Mouse (Mus musculus): Measurements from ENCODE around the gene Eid1. TPM values are rescaled to one million over a fixed set of nuclear protein-coding genes. Genes with fewer than 3 reads are reported as not detected.

The Eid1 gene
- polyA plus RNA-seq, 1 experiment: 276 TPM

DNA sequence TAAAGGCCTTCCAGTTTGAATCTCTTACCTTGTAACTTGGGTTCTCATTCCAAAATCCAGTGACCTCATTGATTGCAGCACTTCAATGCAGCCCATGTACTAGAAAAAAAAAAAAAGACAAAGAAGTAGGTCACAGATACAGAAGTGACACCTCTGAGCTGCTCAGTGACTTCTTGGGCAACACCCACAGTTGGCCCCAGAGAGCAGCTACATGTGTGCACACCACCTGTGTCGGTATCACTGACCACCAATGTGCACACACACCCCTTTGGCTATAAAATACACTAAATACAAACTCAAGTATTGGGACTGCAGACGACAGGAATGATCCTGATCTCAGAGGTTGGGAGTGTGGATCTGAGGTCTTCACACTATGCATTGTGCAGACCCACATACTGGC is 21.9 kb downstream of the Eid1 start:
- Histone ChIP-seq H3K4me3 (ENCODE audit: insufficient read depth, low read length) (no peak overlapping the region), H3K4me1 (ENCODE audit: control insufficient read depth, insufficient read depth, low read length) (peaks cover 14% of the 10 kb centered on the region), H3K27ac (ENCODE audit: insufficient read depth, low read depth, low read length) (no peak overlapping the region)
- TF ChIP-seq CTCF (IDR thresholded peaks at IDR 0.05; ENCODE audit: low read depth, low read length): no peak
- TF ChIP-seq POLR2A (IDR thresholded peaks at IDR 0.05; ENCODE audit: borderline replicate concordance, low read depth, low read length): no peak

DNA sequence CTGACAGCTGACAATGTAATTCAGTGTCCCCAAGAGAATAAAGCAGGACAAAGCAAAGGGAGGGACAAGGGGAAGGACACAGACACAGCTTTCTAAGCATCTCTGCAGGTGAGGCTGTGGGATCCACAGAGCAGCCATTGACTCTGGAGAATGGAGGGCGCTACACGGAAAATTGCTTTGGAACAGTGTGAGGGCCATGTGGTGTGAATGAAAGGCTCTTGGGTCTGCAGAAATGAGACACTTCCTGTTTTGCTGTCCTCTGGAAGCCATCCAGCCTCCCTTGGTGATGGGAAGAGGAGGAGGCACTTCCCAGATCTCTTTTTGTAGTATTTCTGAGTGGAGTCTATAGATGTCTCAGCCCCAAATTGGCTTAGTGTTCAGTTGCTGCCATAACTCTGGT is 23.3 kb downstream of the Eid1 start:
- H3K27ac ChIP-seq (ENCODE audit: insufficient read depth, low read depth, low read length): peak overlapping the region; percentile 85
- peaks cover 14% of the 10 kb centered on the region for H3K4me1 ChIP-seq (ENCODE audit: control insufficient read depth, insufficient read depth, low read length)
- H3K4me3 ChIP-seq (ENCODE audit: insufficient read depth, low read length): peak overlapping the region; percentile 27
- peak; percentile 42; the same call in 1 of the 2 replicates for TF ChIP-seq POLR2A (IDR thresholded peaks at IDR 0.05; ENCODE audit: borderline replicate concordance, low read depth, low read length)
- TF ChIP-seq CTCF (IDR thresholded peaks at IDR 0.05; ENCODE audit: low read depth, low read length): no peak

DNA sequence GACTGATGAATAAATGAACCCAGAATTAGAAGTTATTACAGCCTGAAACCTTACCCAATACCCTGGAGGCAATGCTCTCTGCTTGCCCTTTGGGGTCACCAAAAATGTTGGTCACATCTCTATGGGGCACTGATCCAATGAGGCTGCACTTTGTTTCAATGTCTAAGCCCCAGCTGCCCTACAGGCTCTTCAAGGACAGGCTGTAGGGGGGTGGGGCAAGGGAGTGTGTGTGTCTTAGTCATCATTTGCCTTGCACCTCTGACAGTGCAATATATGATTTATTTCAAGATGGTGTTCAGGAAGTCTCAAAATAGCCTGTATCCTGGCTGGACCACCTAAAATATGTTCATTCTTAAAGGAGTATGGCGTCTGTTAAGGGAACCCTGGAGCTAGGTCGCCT is 28.7 kb downstream of the Eid1 start:
- H3K4me3 ChIP-seq (ENCODE audit: insufficient read depth, low read length): no peak overlapping the region
- H3K4me1 ChIP-seq (ENCODE audit: control insufficient read depth, insufficient read depth, low read length): peaks cover 12% of the 10 kb centered on the region
- no peak overlapping the region for H3K27ac ChIP-seq (ENCODE audit: insufficient read depth, low read depth, low read length)
- TF ChIP-seq CTCF (IDR thresholded peaks at IDR 0.05; ENCODE audit: low read depth, low read length) (no peak), POLR2A (IDR thresholded peaks at IDR 0.05; ENCODE audit: borderline replicate concordance, low read depth, low read length) (no peak)

DNA sequence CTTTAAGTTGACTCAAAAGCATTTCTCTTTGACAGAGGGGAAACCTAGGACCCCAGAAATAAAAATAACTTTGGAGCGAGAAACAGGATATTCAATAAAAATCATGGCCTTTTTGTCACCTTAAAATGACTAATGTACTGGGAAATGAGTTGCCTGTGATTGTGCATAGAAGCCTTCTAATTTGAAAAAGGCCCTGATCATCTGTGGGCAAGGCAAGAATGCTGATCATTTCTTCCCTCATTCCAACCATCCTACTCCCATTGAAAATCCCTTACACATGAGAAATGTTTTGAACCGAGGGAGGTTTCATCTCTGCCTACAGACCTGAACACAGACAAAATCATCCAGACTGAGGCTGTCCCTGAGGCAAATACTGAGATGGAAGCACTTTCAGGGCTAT is 30.0 kb downstream of the Eid1 start:
- H3K27ac ChIP-seq (ENCODE audit: insufficient read depth, low read depth, low read length): no peak overlapping the region
- TF ChIP-seq POLR2A (IDR thresholded peaks at IDR 0.05; ENCODE audit: borderline replicate concordance, low read depth, low read length) (no peak), CTCF (IDR thresholded peaks at IDR 0.05; ENCODE audit: low read depth, low read length) (no peak)
- H3K4me1 ChIP-seq (ENCODE audit: control insufficient read depth, insufficient read depth, low read length): peaks cover 9% of the 10 kb centered on the region
- H3K4me3 ChIP-seq (ENCODE audit: insufficient read depth, low read length): no peak overlapping the region

DNA sequence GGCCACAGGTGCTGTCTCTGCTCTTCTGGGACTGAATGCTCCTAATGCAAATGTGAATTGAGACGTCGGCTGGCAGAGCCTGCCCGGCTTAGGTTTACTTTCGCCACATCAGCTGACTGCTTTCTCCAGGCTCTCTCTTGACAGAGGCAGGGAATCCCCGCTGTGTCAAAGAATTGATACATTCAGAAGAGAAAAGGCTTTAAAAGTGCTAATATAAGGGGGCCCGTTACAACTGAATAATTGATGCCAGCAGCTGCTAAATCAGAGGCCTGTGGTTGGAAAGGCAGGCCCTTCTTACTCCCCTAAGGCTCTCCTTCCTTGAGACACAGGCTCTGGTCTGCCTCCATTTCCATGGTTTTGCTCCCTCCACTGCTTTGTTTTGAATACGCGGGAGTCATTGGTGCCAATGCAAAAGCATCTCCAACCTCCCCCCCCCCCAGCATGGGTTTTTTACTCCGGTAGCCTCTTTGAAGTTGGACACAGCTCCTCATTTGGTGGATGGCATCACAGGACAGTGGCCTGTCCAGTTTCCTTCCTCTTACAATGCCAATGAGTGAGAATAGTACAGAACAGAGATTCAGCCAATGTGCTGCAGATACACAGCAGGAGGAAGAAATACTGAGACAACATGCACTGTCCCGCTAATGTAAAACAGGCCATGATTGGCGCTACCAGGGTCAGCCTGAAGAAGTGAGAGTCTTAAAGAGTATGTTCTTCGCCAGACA is 32.2 kb downstream of the Eid1 start:
- Histone ChIP-seq H3K4me3 (ENCODE audit: insufficient read depth, low read length) (no peak overlapping the region), H3K27ac (ENCODE audit: insufficient read depth, low read depth, low read length) (no peak overlapping the region), H3K4me1 (ENCODE audit: control insufficient read depth, insufficient read depth, low read length) (peaks cover 9% of the 10 kb centered on the region)
- TF ChIP-seq POLR2A (IDR thresholded peaks at IDR 0.05; ENCODE audit: borderline replicate concordance, low read depth, low read length) (no peak), CTCF (IDR thresholded peaks at IDR 0.05; ENCODE audit: low read depth, low read length) (no peak)

DNA sequence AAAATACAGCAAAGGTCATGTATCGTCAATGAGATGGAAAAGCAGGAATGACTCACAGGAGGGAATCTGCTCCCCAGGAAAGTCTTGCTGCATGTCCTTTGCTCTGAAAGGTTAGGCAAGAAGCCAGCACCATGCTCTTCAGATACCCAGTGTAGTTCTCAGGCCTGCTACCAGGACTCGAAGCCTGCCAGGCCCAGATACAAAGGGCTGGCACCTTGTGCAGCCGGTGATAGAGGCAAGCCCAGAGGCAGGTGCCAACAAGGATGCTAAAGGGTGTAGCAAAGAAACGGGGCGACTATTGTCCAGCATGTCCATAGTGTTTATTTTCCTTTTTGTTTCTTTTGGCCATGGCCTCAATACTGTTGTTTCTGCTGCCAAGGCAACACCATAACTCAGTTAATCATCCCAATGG is 33.6 kb downstream of the Eid1 start:
- no peak overlapping the region for H3K4me3 ChIP-seq (ENCODE audit: insufficient read depth, low read length)
- no peak overlapping the region for H3K27ac ChIP-seq (ENCODE audit: insufficient read depth, low read depth, low read length)
- no peak for TF ChIP-seq POLR2A (IDR thresholded peaks at IDR 0.05; ENCODE audit: borderline replicate concordance, low read depth, low read length)
- no peak for TF ChIP-seq CTCF (IDR thresholded peaks at IDR 0.05; ENCODE audit: low read depth, low read length)
- peaks cover 8% of the 10 kb centered on the region for H3K4me1 ChIP-seq (ENCODE audit: control insufficient read depth, insufficient read depth, low read length)

DNA sequence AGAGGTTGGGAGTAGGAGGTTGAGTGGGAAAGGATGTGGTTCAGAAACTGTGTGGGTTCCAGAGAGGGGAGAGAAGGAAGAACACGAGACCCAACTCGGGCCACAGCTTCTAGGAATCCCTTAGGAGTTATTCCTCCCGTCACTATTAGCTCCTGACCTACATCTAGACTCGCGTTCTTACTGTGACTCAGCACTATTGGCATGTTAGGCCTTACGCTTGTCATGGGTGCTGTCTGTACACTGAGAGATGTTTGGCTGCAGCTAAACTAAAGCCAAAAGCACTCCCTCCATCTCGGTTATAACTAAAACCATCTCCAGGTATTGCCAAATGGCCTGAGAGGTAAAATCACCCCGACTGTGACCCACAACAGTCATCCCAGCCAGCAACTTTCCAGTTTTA is 43.7 kb downstream of the Eid1 start:
- no peak overlapping the region for H3K4me3 ChIP-seq (ENCODE audit: insufficient read depth, low read length)
- no peak overlapping the region for H3K27ac ChIP-seq (ENCODE audit: insufficient read depth, low read depth, low read length)
- TF ChIP-seq POLR2A (IDR thresholded peaks at IDR 0.05; ENCODE audit: borderline replicate concordance, low read depth, low read length) (no peak), CTCF (IDR thresholded peaks at IDR 0.05; ENCODE audit: low read depth, low read length) (no peak)
- H3K4me1 ChIP-seq (ENCODE audit: control insufficient read depth, insufficient read depth, low read length): peaks cover 4% of the 10 kb centered on the region; the same call in 1 of the 2 replicates

DNA sequence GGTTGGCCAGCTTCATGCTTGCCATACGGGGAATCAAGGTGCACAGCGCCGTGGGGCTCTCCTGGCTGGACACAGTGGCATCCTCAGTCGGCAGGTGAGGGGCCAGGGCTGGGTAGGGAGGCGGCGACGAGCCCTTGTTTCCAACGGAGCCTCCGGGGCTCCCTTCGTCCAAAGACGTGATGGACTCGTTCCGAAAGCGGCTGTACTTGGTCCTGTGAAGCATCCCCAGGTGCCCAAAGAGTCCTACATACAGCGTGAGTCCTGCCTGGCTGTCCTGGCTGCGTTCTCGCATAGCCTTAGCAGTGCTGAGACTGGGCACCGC is 50.2 kb downstream of the Eid1 start:
- H3K27ac ChIP-seq (ENCODE audit: insufficient read depth, low read depth, low read length): no peak overlapping the region
- peak overlapping the region; percentile 51 for H3K4me3 ChIP-seq (ENCODE audit: insufficient read depth, low read length)
- peaks cover 3% of the 10 kb centered on the region; the same call in 1 of the 2 replicates for H3K4me1 ChIP-seq (ENCODE audit: control insufficient read depth, insufficient read depth, low read length)
- TF ChIP-seq CTCF (IDR thresholded peaks at IDR 0.05; ENCODE audit: low read depth, low read length) (no peak), POLR2A (IDR thresholded peaks at IDR 0.05; ENCODE audit: borderline replicate concordance, low read depth, low read length) (no peak)

DNA sequence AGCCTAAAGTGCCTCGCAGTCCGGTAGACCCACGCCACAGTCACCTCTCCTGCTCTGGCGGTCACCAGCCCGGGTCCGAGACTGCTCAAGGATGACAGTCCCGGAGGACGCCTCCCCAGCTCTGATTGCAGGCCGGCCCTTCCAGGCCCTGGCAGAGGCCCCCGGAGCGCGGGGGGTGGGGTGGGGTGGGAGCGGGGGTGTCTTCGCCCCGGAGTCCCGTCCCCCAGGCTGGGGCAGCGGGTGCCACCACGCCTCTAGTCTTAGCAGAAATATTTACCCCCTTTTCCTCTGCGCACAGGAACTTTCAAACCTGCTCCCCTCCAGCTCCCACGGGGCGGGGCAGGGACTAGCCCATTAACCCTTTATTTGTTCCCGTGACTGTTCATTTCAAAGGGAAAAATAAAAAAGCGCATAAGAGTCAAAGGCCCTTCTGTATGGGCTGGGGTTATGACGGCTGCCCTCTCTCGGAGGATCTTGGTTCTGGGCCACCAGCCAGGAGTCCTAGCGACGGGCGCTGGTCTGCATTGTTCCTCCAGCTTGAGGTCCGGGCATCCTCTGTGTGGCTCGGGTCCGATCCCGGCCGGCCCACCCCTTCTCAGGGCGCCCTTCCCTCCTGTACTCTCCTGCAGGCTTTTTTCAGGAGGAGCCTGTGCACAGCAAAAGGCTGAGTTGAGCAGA is 50.7 kb downstream of the Eid1 start:
- Histone ChIP-seq H3K4me3 (ENCODE audit: insufficient read depth, low read length) (peak overlapping the region; percentile 51), H3K4me1 (ENCODE audit: control insufficient read depth, insufficient read depth, low read length) (peaks cover 3% of the 10 kb centered on the region; the same call in 1 of the 2 replicates), H3K27ac (ENCODE audit: insufficient read depth, low read depth, low read length) (no peak overlapping the region)
- TF ChIP-seq CTCF (IDR thresholded peaks at IDR 0.05; ENCODE audit: low read depth, low read length) (peak; percentile 47), POLR2A (IDR thresholded peaks at IDR 0.05; ENCODE audit: borderline replicate concordance, low read depth, low read length) (no peak)

DNA sequence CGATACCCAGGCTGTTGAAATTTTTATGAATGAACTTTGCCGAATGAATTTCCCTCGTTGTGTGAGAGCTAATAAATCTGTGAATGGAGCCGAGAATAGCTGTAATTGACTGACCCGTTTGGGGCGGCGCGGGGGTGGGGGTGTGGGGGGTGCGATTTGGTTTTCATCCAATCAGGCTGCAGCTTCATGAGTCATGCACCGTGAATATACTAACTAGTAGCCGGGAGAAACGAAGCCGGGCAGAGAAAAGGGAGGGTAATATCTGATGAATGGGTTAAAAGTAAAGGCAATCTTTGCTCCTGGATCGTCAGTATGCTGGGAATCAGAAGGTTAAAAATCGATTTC is 51.2 kb downstream of the Eid1 start, which contains the start of gene Shc4:
Gene Shc4, minus strand, starts transcription at position 63 of the 345 bp plus-strand sequence.
- TF ChIP-seq CTCF (IDR thresholded peaks at IDR 0.05; ENCODE audit: low read depth, low read length) (no peak), POLR2A (IDR thresholded peaks at IDR 0.05; ENCODE audit: borderline replicate concordance, low read depth, low read length) (no peak)
- Histone ChIP-seq H3K4me1 (ENCODE audit: control insufficient read depth, insufficient read depth, low read length) (peaks cover 3% of the 10 kb centered on the region; the same call in 1 of the 2 replicates), H3K27ac (ENCODE audit: insufficient read depth, low read depth, low read length) (no peak within 1 kb of the TSS), H3K4me3 (ENCODE audit: insufficient read depth, low read length) (peak within 1 kb of the TSS; percentile 51)

Other genes starting within 250 kb of the Eid1 start
- not detected in 2 replicates for gene Gm9913, start 168.0 kb upstream of the Eid1 start, polyA plus RNA-seq (2012; ENCODE audit: insufficient read depth, insufficient read length, missing spikeins)
- gene Fbn1, start 165.1 kb upstream of the Eid1 start, polyA plus RNA-seq (2012; ENCODE audit: insufficient read depth, insufficient read length, missing spikeins): 0.37 and 0.99 TPM in 2 replicates
- gene Cep152, start 48.0 kb upstream of the Eid1 start, polyA plus RNA-seq (2012; ENCODE audit: insufficient read depth, insufficient read length, missing spikeins): 5.8 and 6.4 TPM in 2 replicates
- 1.5 and 1.8 TPM in 2 replicates for gene Shc4, start 51.1 kb downstream of the Eid1 start, polyA plus RNA-seq (2012; ENCODE audit: insufficient read depth, insufficient read length, missing spikeins)
- gene Secisbp2l, start 109.8 kb downstream of the Eid1 start, polyA plus RNA-seq (2012; ENCODE audit: insufficient read depth, insufficient read length, missing spikeins): 57.0 and 59.0 TPM in 2 replicates
- gene Galk2, start 186.0 kb downstream of the Eid1 start, polyA plus RNA-seq (2012; ENCODE audit: insufficient read depth, insufficient read length, missing spikeins): 62.4 and 68.7 TPM in 2 replicates
- 79.6 and 91.4 TPM in 2 replicates for gene Cops2, start 186.0 kb downstream of the Eid1 start, polyA plus RNA-seq (2012; ENCODE audit: insufficient read depth, insufficient read length, missing spikeins)

Measured in bone marrow macrophage, adult 2 months (primary cell).